Mouse (Mus musculus): Measurements from ENCODE around the gene Actg1. TPM values are rescaled to one million over a fixed set of nuclear protein-coding genes. Genes with fewer than 3 reads are reported as not detected.
A peak's percentile ranks its signal among the peaks of the same experiment; 100 is the strongest.
"Not testable (repeated sequence)": the region's sequence is repeated elsewhere in the genome, so short reads cannot be mapped to it uniquely, and the experiment has no call there.

Gene Actg1
- polyA plus RNA-seq, 1 experiment from 2014 or later = 3,237 TPM

- not testable (repeated sequence) for DNase-seq (ENCODE audit: low spot score); H3K36me3 ChIP-seq (replicated peaks; ENCODE audit: control insufficient read depth, insufficient read depth, low read depth, low read length); H3K9me3 ChIP-seq (replicated peaks; ENCODE audit: control insufficient read depth, low read length); H3K4me1 ChIP-seq (ENCODE audit: control insufficient read depth, insufficient read depth, low read length); H3K27ac ChIP-seq (replicated peaks; ENCODE audit: low read depth, low read length); H3K27me3 ChIP-seq (ENCODE audit: control insufficient read depth, insufficient read depth, low read length); ATAC-seq (replicated peaks; ENCODE audit: insufficient number of reproducible peaks, low FRiP score, low TSS enrichment, low read depth)
- H3K4me2 ChIP-seq (ENCODE audit: low read depth, low read length) = peak overlapping the region; percentile 73
- peak overlapping the region; percentile 46 for H3K9ac ChIP-seq (replicated peaks; ENCODE audit: low read length)
- 70% methylated on average over 10 of the region's 13 CpGs for WGBS
- H3K4me3 ChIP-seq (ENCODE audit: low read depth, low read length) = peak overlapping the region; percentile 44
Measured at GRCm38 (mm10) chr11:120346383-120347034, 1.8 kb downstream of the Actg1 start.

GRCm38 (mm10) chr11:120345067-120345681, 3.2 kb downstream of the Actg1 start:
- DNase-seq (ENCODE audit: low spot score) (peak; percentile 36), ATAC-seq (replicated peaks; ENCODE audit: insufficient number of reproducible peaks, low FRiP score, low TSS enrichment, low read depth) (no peak)
- no peaks in the 10 kb centered on the region for H3K27me3 ChIP-seq (ENCODE audit: control insufficient read depth, insufficient read depth, low read length)
- H3K4me1 ChIP-seq (ENCODE audit: control insufficient read depth, insufficient read depth, low read length) = 0 out of 2 replicates have a peak, but pooled peaks cover 3% of the 10 kb centered on the region
- peak overlapping the region; percentile 11; the same call in 1 of the 2 replicates for H3K4me2 ChIP-seq (ENCODE audit: low read depth, low read length)
- H3K27ac ChIP-seq (replicated peaks; ENCODE audit: low read depth, low read length) = no peak overlapping the region
- 0 out of 2 replicates have a peak overlapping the region, but pooled peaks have one; percentile 12 for H3K4me3 ChIP-seq (ENCODE audit: low read depth, low read length)
- WGBS = 38% methylated on average over 1 of the region's 1 CpGs
- no peaks in the 10 kb centered on the region for H3K9me3 ChIP-seq (replicated peaks; ENCODE audit: control insufficient read depth, low read length)
- H3K9ac ChIP-seq (replicated peaks; ENCODE audit: low read length) = no peak overlapping the region
- H3K36me3 ChIP-seq (replicated peaks; ENCODE audit: control insufficient read depth, insufficient read depth, low read depth, low read length) = peaks cover 2% of the 10 kb centered on the region; the same call in 1 of the 2 replicates

GRCm38 (mm10) chr11:120344310-120344920, 3.9 kb downstream of the Actg1 start:
- Histone ChIP-seq H3K4me1 (ENCODE audit: control insufficient read depth, insufficient read depth, low read length) (0 out of 2 replicates have a peak, but pooled peaks cover under 1% of the 10 kb centered on the region), H3K9me3 (replicated peaks; ENCODE audit: control insufficient read depth, low read length) (no peaks in the 10 kb centered on the region), H3K36me3 (replicated peaks; ENCODE audit: control insufficient read depth, insufficient read depth, low read depth, low read length) (peaks cover 2% of the 10 kb centered on the region; the same call in 1 of the 2 replicates), H3K4me3 (ENCODE audit: low read depth, low read length) (no peak overlapping the region), H3K4me2 (ENCODE audit: low read depth, low read length) (no peak overlapping the region), H3K9ac (replicated peaks; ENCODE audit: low read length) (no peak overlapping the region), H3K27me3 (ENCODE audit: control insufficient read depth, insufficient read depth, low read length) (no peaks in the 10 kb centered on the region), H3K27ac (replicated peaks; ENCODE audit: low read depth, low read length) (no peak overlapping the region)
- WGBS = 61% methylated on average over 5 of the region's 5 CpGs
- DNase-seq (ENCODE audit: low spot score) (peak; percentile 39), ATAC-seq (replicated peaks; ENCODE audit: insufficient number of reproducible peaks, low FRiP score, low TSS enrichment, low read depth) (no peak)

- Histone ChIP-seq H3K9ac (replicated peaks; ENCODE audit: low read length) (no peak overlapping the region), H3K36me3 (replicated peaks; ENCODE audit: control insufficient read depth, insufficient read depth, low read depth, low read length) (peaks cover 2% of the 10 kb centered on the region; the same call in 1 of the 2 replicates), H3K4me3 (ENCODE audit: low read depth, low read length) (no peak overlapping the region), H3K9me3 (replicated peaks; ENCODE audit: control insufficient read depth, low read length) (no peaks in the 10 kb centered on the region), H3K4me1 (ENCODE audit: control insufficient read depth, insufficient read depth, low read length) (no peaks in the 10 kb centered on the region), H3K27me3 (ENCODE audit: control insufficient read depth, insufficient read depth, low read length) (no peaks in the 10 kb centered on the region), H3K27ac (replicated peaks; ENCODE audit: low read depth, low read length) (no peak overlapping the region), H3K4me2 (ENCODE audit: low read depth, low read length) (no peak overlapping the region)
- no peak for ATAC-seq (replicated peaks; ENCODE audit: insufficient number of reproducible peaks, low FRiP score, low TSS enrichment, low read depth)
- WGBS = 79% methylated on average over 5 of the region's 5 CpGs
- peak; percentile 37 for DNase-seq (ENCODE audit: low spot score)
Measured at GRCm38 (mm10) chr11:120343519-120344309, 4.6 kb downstream of the Actg1 start.

GRCm38 (mm10) chr11:120342656-120343160, 5.6 kb downstream of the Actg1 start:
- ATAC-seq (replicated peaks; ENCODE audit: insufficient number of reproducible peaks, low FRiP score, low TSS enrichment, low read depth) = no peak

GRCm38 (mm10) chr11:120341661-120342060, 6.7 kb downstream of the Actg1 start:
- Histone ChIP-seq H3K9me3 (replicated peaks; ENCODE audit: control insufficient read depth, low read length) (no peaks in the 10 kb centered on the region), H3K4me3 (ENCODE audit: low read depth, low read length) (no peak overlapping the region), H3K4me1 (ENCODE audit: control insufficient read depth, insufficient read depth, low read length) (no peaks in the 10 kb centered on the region), H3K27me3 (ENCODE audit: control insufficient read depth, insufficient read depth, low read length) (no peaks in the 10 kb centered on the region), H3K36me3 (replicated peaks; ENCODE audit: control insufficient read depth, insufficient read depth, low read depth, low read length) (no peaks in the 10 kb centered on the region), H3K27ac (replicated peaks; ENCODE audit: low read depth, low read length) (no peak overlapping the region), H3K4me2 (ENCODE audit: low read depth, low read length) (no peak overlapping the region), H3K9ac (replicated peaks; ENCODE audit: low read length) (no peak overlapping the region)
- WGBS = 87% methylated on average over 4 of the region's 4 CpGs
- DNase-seq (ENCODE audit: low spot score) (no peak), ATAC-seq (replicated peaks; ENCODE audit: insufficient number of reproducible peaks, low FRiP score, low TSS enrichment, low read depth) (no peak)

More at GRCm38 (mm10) chr11:120342656-120343160, 5.6 kb downstream of the Actg1 start:
- 90% methylated on average over 5 of the region's 5 CpGs for WGBS
- Histone ChIP-seq H3K9me3 (replicated peaks; ENCODE audit: control insufficient read depth, low read length) (no peaks in the 10 kb centered on the region), H3K27me3 (ENCODE audit: control insufficient read depth, insufficient read depth, low read length) (no peaks in the 10 kb centered on the region), H3K27ac (replicated peaks; ENCODE audit: low read depth, low read length) (no peak overlapping the region), H3K4me3 (ENCODE audit: low read depth, low read length) (no peak overlapping the region), H3K9ac (replicated peaks; ENCODE audit: low read length) (no peak overlapping the region), H3K4me2 (ENCODE audit: low read depth, low read length) (no peak overlapping the region), H3K4me1 (ENCODE audit: control insufficient read depth, insufficient read depth, low read length) (no peaks in the 10 kb centered on the region), H3K36me3 (replicated peaks; ENCODE audit: control insufficient read depth, insufficient read depth, low read depth, low read length) (peaks cover 2% of the 10 kb centered on the region; the same call in 1 of the 2 replicates)
- no peak for DNase-seq (ENCODE audit: low spot score)

GRCm38 (mm10) chr11:120339978-120340513, 8.3 kb downstream of the Actg1 start:
- Histone ChIP-seq H3K4me1 (ENCODE audit: control insufficient read depth, insufficient read depth, low read length) (no peaks in the 10 kb centered on the region), H3K27me3 (ENCODE audit: control insufficient read depth, insufficient read depth, low read length) (no peaks in the 10 kb centered on the region), H3K9ac (replicated peaks; ENCODE audit: low read length) (no peak overlapping the region), H3K4me3 (ENCODE audit: low read depth, low read length) (no peak overlapping the region), H3K9me3 (replicated peaks; ENCODE audit: control insufficient read depth, low read length) (no peaks in the 10 kb centered on the region), H3K36me3 (replicated peaks; ENCODE audit: control insufficient read depth, insufficient read depth, low read depth, low read length) (no peaks in the 10 kb centered on the region), H3K27ac (replicated peaks; ENCODE audit: low read depth, low read length) (no peak overlapping the region), H3K4me2 (ENCODE audit: low read depth, low read length) (no peak overlapping the region)
- DNase-seq (ENCODE audit: low spot score) = no peak
- WGBS = 85% methylated on average over 10 of the region's 10 CpGs
- no peak for ATAC-seq (replicated peaks; ENCODE audit: insufficient number of reproducible peaks, low FRiP score, low TSS enrichment, low read depth)

Measured in embryonic facial prominence, embryonic 11.5 days (tissue).